ENCODE assay signal across 11 mouse cellular contexts in the genomic region with DNA sequence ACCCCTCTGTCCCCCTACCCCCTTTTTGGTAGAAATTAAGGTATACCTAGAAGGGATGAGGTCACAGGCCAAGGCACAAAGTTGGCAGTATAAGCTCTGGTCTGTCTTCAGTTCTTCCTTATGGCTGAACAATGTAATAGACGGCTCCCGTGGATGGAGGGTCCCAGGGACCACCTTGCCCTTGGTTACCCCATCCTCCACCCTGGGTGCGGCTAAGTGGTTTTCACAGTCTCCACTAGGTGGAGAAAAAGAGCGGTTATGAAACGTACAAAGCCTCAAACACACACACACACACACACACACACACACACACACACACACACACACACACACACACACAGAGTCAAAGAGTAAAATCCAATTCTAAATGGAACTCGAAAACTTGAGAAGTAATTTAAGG.
DNase-seq lines count a peak whose midpoint lies in the region; ATAC-seq lines count a peak whose summit lies in the region.
"Had no signal": no experiment of that assay in that cellular context is flagged by ENCODE, and none has a peak within 500 bp of the region (broad histone marks: within the 10 kb centered on the region; RNA-seq: fewer than 3 reads in every experiment).

No protein-coding gene starts in this region.

- no peak for ATAC-seq in hindbrain, embryonic 12.5 days (ENCODE audit: low FRiP score)
- no peak for ATAC-seq in hindbrain, embryonic 16.5 days
- 0 out of 2 replicates have a peak, but pooled peaks have one; percentile 50 for ATAC-seq in midbrain, embryonic 11.5 days (ENCODE audit: low FRiP score)
- no peak for ATAC-seq in limb, embryonic 11.5 days (ENCODE audit: insufficient number of reproducible peaks, low FRiP score, low TSS enrichment, low read depth)
- no peak for ATAC-seq in erythroid progenitor cell, adult 5-6 weeks (replicated peaks; ENCODE audit: low FRiP score, poor library complexity, severe bottlenecking)
- ATAC-seq: inflammation-experienced regulatory T-cells, adult 6 months had no signal

- no peaks in the 10 kb centered on the region for H3K36me3 ChIP-seq in hindbrain, embryonic 12.5 days
- no peaks in the 10 kb centered on the region for H3K36me3 ChIP-seq in hindbrain, embryonic 16.5 days (ENCODE audit: control insufficient read depth, insufficient read depth, low read length)
- H3K36me3 ChIP-seq in midbrain, embryonic 11.5 days (ENCODE audit: control insufficient read depth, insufficient read depth, low read length), result no peaks in the 10 kb centered on the region
- H3K36me3 ChIP-seq in midbrain, embryonic 10.5 days, result no peaks in the 10 kb centered on the region
- H3K36me3 ChIP-seq in embryonic facial prominence, embryonic 10.5 days (replicated peaks), result no peaks in the 10 kb centered on the region
- H3K36me3 ChIP-seq in limb, embryonic 11.5 days (ENCODE audit: control insufficient read depth, insufficient read depth, low read length), result no peaks in the 10 kb centered on the region

- no peak overlapping the region for H3K27ac ChIP-seq in hindbrain, embryonic 12.5 days
- H3K27ac ChIP-seq in hindbrain, embryonic 16.5 days (ENCODE audit: low read depth, low read length), result no peak overlapping the region
- H3K27ac ChIP-seq in midbrain, embryonic 11.5 days (ENCODE audit: low read depth, low read length), result no peak overlapping the region
- H3K27ac ChIP-seq in midbrain, embryonic 10.5 days (replicated peaks), result no peak overlapping the region
- peak overlapping the region; percentile 63 for H3K27ac ChIP-seq in embryonic facial prominence, embryonic 10.5 days (replicated peaks)
- H3K27ac ChIP-seq in limb, embryonic 11.5 days (replicated peaks; ENCODE audit: low read depth, low read length), result no peak overlapping the region
- H3K27ac ChIP-seq: liver, embryonic 14.5 days had no signal

- H3K4me3 ChIP-seq in hindbrain, embryonic 12.5 days, result no peak overlapping the region
- no peak overlapping the region for H3K4me3 ChIP-seq in hindbrain, embryonic 16.5 days (ENCODE audit: low read length)
- H3K4me3 ChIP-seq in midbrain, embryonic 11.5 days (ENCODE audit: low read depth, low read length), result no peak overlapping the region
- H3K4me3 ChIP-seq in midbrain, embryonic 10.5 days, result no peak overlapping the region
- H3K4me3 ChIP-seq in embryonic facial prominence, embryonic 10.5 days, result no peak overlapping the region
- H3K4me3 ChIP-seq in limb, embryonic 11.5 days (ENCODE audit: low read depth, low read length), result no peak overlapping the region
- H3K4me3 ChIP-seq: erythroblast, embryonic 14.5 days had no signal

- intact Hi-C loops in left cerebral cortex, postnatal 25 days (cut with DNase I), result no loop called here

- no peak overlapping the region for H3K9ac ChIP-seq in hindbrain, embryonic 12.5 days
- H3K9ac ChIP-seq in hindbrain, embryonic 16.5 days (ENCODE audit: low read depth, low read length), result no peak overlapping the region
- no peak overlapping the region for H3K9ac ChIP-seq in midbrain, embryonic 11.5 days (ENCODE audit: low read length)
- H3K9ac ChIP-seq in limb, embryonic 11.5 days (ENCODE audit: low read length), result no peak overlapping the region
- H3K9ac ChIP-seq: liver, embryonic 14.5 days had no signal

- DNase-seq in midbrain, embryonic 11.5 days (ENCODE audit: low spot score, missing footprints), result no peak
- no peak for DNase-seq in midbrain, embryonic 10.5 days (ENCODE audit: low spot score)
- DNase-seq in embryonic facial prominence, embryonic 10.5 days (ENCODE audit: low spot score), result peak; percentile 38
- peak; percentile 44 for DNase-seq in limb, embryonic 11.5 days (ENCODE audit: low spot score)
- no peak for DNase-seq in left cerebral cortex, postnatal 25 days (ENCODE audit: low spot score in 2 of 2)

- H3K4me2 ChIP-seq in hindbrain, embryonic 12.5 days (replicated peaks), result peak overlapping the region; percentile 19; the same call in 1 of the 2 replicates
- no peak overlapping the region; the same call in 1 of the 2 replicates for H3K4me2 ChIP-seq in hindbrain, embryonic 16.5 days (ENCODE audit: low read length)
- no peak overlapping the region for H3K4me2 ChIP-seq in midbrain, embryonic 11.5 days
- H3K4me2 ChIP-seq in limb, embryonic 11.5 days (ENCODE audit: low read depth, severe bottlenecking), result peak overlapping the region; percentile 7; the same call in 1 of the 2 replicates

- 47% methylated on average over 6 of the region's 6 CpGs for WGBS in hindbrain, embryonic 12.5 days
- WGBS in hindbrain, embryonic 16.5 days, result 53% methylated on average over 6 of the region's 6 CpGs
- WGBS in midbrain, embryonic 11.5 days, result 42% methylated on average over 6 of the region's 6 CpGs
- WGBS in midbrain, embryonic 10.5 days, result 49% methylated on average over 6 of the region's 6 CpGs
- 44% methylated on average over 6 of the region's 6 CpGs for WGBS in embryonic facial prominence, embryonic 10.5 days
- 29% methylated on average over 6 of the region's 6 CpGs for WGBS in limb, embryonic 11.5 days

- no peaks in the 10 kb centered on the region for H3K27me3 ChIP-seq in hindbrain, embryonic 12.5 days
- H3K27me3 ChIP-seq in hindbrain, embryonic 16.5 days (replicated peaks; ENCODE audit: control insufficient read depth, insufficient read depth, low read length), result no peaks in the 10 kb centered on the region
- H3K27me3 ChIP-seq in midbrain, embryonic 11.5 days (ENCODE audit: control insufficient read depth, insufficient read depth, low read length), result no peaks in the 10 kb centered on the region
- H3K27me3 ChIP-seq in midbrain, embryonic 10.5 days (ENCODE audit: low read depth, poor library complexity, severe bottlenecking), result peaks cover 41% of the 10 kb centered on the region
- 0 out of 2 replicates have a peak, but pooled peaks cover 18% of the 10 kb centered on the region for H3K27me3 ChIP-seq in embryonic facial prominence, embryonic 10.5 days (replicated peaks; ENCODE audit: low read depth, poor library complexity, severe bottlenecking)
- H3K27me3 ChIP-seq in limb, embryonic 11.5 days (ENCODE audit: control insufficient read depth, insufficient read depth, low read length), result no peaks in the 10 kb centered on the region

- H3K4me1 ChIP-seq in hindbrain, embryonic 12.5 days, result peaks cover 9% of the 10 kb centered on the region
- peaks cover 2% of the 10 kb centered on the region; the same call in 1 of the 2 replicates for H3K4me1 ChIP-seq in hindbrain, embryonic 16.5 days (ENCODE audit: control insufficient read depth, insufficient read depth, low read depth, low read length)
- H3K4me1 ChIP-seq in midbrain, embryonic 11.5 days (ENCODE audit: control insufficient read depth, insufficient read depth, low read length), result peaks cover 10% of the 10 kb centered on the region
- H3K4me1 ChIP-seq in midbrain, embryonic 10.5 days, result peaks cover 27% of the 10 kb centered on the region
- peaks cover 24% of the 10 kb centered on the region for H3K4me1 ChIP-seq in embryonic facial prominence, embryonic 10.5 days
- 0 out of 2 replicates have a peak, but pooled peaks cover 2% of the 10 kb centered on the region for H3K4me1 ChIP-seq in limb, embryonic 11.5 days (ENCODE audit: control insufficient read depth, insufficient read depth, low read length)

- no peaks in the 10 kb centered on the region for H3K9me3 ChIP-seq in hindbrain, embryonic 12.5 days (replicated peaks)
- no peaks in the 10 kb centered on the region for H3K9me3 ChIP-seq in hindbrain, embryonic 16.5 days (ENCODE audit: control insufficient read depth, low read length)
- H3K9me3 ChIP-seq in midbrain, embryonic 11.5 days (ENCODE audit: control insufficient read depth, low read length), result no peaks in the 10 kb centered on the region
- no peaks in the 10 kb centered on the region for H3K9me3 ChIP-seq in midbrain, embryonic 10.5 days (replicated peaks)
- H3K9me3 ChIP-seq in embryonic facial prominence, embryonic 10.5 days, result no peaks in the 10 kb centered on the region
- no peaks in the 10 kb centered on the region for H3K9me3 ChIP-seq in limb, embryonic 11.5 days (ENCODE audit: control insufficient read depth, low read length)

Comparison
In these comparisons a context has a peak if more than half of its experiments do, and no peak if none do; other contexts are left out.
1. H3K4me2 ChIP-seq: peak in hindbrain, embryonic 12.5 days (single experiment) and limb, embryonic 11.5 days (single experiment); none in hindbrain, embryonic 16.5 days (single experiment) and midbrain, embryonic 11.5 days (single experiment).
2. DNase-seq: peak in embryonic facial prominence, embryonic 10.5 days (single experiment) and limb, embryonic 11.5 days (single experiment); none in midbrain, embryonic 11.5 days (single experiment), midbrain, embryonic 10.5 days (single experiment) and left cerebral cortex, postnatal 25 days (0 of 2).